Mouse (Mus musculus) skeletal muscle tissue, adult 2 months (tissue): ENCODE measurements around the gene Olfr669.
"Not testable (repeated sequence)": the region's sequence is repeated elsewhere in the genome, so short reads cannot be mapped to it uniquely, and the experiment has no call there.

Experiments used
- DNase-seq: peaks from one replicate; pipeline ENCODE4 v3.0.0-alpha.2; 2012; ENCODE audit warnings: low read depth, low spot score

The Olfr669 gene

DNA sequence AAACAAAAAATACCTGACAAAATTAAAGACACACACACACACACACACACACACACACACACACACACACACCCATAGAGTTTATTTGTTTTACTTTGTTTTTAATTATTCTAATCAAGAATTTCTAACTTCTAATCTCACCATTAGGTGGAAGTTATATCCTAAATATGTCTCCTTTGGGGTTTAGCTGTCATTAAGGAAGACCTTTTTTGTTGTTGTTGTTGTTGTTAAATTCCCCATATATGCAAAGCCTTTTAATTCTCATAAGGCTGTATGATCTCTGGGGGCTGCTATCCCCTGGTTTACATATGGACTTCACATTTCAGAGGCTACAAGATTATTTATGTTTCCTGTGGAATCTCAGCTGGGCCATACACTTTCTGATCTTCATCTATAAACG is at the start of gene Olfr669:
Gene Olfr669 (plus strand): TSS at position 301 of the 400 bp plus-strand sequence.
- no peak for DNase-seq

DNA sequence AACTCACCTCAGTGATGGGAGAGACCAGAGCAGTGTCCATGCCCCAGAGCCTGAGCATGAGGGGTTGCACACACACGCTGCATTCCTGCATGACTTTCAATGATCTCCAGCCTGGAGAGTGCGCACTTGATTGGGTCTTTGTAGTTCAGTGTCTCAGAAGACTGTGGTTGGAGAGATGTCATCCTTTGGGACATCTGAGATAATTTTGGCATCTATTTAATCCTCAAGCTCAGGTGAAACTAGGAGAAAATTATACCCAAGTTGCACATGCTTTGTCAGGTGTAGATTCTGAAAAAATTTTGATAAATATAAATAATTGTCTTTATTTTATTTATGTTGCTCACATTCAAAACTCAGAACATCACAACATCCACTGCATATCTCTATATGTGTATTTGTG is 38.2 kb upstream of the Olfr669 start, which contains the start of gene Olfr666:
Gene Olfr666 (minus strand): TSS at position 101 of the 400 bp plus-strand sequence.
- no peak for DNase-seq

DNA sequence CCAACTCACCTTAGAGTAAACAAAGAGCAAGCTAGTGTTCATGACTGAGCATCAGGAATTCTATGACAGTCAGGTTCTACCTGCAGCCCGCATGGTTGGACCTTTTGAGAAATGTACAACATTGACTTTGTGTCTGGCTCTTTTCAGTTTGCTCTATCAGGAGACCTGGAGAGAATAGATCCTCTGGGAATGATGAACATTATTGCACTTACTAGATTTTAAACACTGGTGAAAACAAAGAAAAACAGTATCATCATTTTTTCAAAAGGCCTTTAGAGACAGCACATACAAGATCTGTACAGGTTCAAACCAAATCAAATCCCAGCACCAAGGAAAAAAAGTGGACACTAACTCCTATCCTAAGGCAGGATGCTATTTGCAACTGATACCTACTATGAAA is 12.7 kb upstream of the Olfr669 start, which contains the start of gene Olfr667:
Gene Olfr667 (minus strand): TSS at position 101 of the 400 bp plus-strand sequence.
- no peak for DNase-seq

DNA sequence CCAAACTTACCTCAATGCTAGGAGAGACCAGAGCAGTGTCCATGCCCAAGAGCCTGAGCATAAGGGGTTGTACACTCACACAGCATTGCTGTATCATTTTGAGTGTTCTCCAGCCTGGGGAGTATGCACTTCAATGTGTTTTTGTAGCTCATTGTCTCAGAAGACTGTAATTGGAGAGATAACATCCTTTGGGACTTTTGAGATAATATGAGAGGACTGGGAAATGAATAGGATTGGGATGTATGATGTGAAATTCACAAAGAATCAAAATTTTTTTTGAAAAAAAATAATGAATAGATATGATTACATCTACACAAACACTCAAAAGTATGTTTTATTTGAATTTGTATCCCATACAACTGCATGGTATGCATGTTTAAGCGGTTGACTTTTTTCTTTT is 6.1 kb upstream of the Olfr669 start, which contains the start of gene Olfr668:
Gene Olfr668 (minus strand): TSS at position 101 of the 400 bp plus-strand sequence.
- DNase-seq: no peak

DNA sequence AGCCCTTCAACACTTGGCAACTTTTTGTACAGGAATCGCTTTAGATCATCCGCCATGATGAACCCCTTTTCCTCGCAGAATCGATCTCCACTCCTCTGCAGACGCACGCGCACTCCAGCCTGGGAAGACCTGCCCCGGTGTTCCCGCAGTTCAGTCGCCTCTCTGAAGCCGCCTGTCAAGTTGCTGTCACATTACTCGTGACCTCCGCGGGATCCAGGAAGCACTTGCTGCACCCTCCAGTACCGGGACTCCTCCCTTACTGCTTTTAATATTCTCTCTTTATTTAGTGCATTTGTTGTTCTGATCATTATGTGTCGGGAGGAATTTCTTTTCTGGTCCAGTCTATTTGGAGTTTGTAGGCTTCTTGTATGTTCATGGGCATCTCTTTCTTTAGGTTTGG is 16.2 kb downstream of the Olfr669 start:
- not testable (repeated sequence) for DNase-seq

DNA sequence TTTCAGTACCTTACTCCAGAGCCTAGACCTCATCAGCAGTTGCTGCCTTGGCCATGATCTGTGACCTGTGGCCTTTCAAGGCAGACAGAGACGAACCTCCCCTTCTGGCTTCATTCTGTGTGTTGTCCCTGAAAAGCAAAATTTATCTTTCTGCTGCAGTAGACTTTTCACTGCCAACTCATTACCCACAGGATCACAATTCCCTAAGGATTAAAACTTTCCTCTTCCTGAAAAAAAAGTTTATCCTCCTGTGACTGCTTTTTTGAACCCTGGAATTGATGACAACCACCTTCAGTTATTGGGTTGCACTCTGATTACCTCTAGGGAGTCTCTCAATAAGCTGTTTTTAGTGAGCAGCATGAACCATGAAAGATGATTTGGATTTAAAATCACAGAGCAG is 28.5 kb downstream of the Olfr669 start, which contains the start of gene Olfr670:
Gene Olfr670 (minus strand): TSS at position 101 of the 400 bp plus-strand sequence.
- DNase-seq: no peak

DNA sequence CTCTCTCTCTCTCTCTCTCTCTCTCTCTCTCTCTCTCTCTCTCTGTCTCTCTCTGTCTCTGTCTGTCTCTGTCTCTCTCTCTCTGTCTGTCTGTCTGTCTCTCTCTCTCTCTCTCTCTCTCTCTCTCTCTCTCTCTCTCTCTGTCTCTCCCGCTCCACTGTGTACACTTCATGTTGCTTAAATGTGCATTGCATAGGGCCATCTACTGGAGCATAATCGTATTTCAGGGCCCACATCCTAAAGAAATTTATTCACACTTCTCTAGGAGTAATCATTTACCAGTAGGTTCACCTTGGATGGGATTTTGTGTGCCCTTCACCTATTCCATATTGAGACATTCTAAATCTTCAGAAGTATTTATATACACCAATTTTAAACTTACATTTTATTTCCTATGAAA is 38.5 kb downstream of the Olfr669 start:
- not testable (repeated sequence) for DNase-seq

DNA sequence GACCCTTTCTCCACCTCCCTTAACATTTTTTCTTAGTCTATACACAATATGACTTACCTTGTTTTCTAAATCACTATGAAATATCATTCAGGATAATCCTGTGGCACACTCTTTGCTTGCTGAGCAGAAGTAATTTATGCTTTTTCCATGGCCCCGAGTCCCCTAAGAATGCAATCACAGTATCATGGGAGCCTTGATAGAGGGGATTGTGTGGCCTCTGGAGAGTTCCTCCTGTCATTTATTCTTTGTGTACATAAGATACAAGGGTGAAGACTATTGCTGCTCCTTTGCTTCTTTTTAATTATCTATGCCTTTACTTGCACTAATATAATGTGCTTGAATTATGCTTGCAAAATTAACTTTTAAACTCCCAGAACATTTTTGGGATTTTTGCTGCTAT is 45.0 kb downstream of the Olfr669 start, which contains the start of gene Olfr671:
Gene Olfr671 (minus strand): TSS at position 101 of the 400 bp plus-strand sequence.
- DNase-seq: no peak
